Comparison of ENCODE assay signal across 16 mouse cellular contexts in the genomic region with DNA sequence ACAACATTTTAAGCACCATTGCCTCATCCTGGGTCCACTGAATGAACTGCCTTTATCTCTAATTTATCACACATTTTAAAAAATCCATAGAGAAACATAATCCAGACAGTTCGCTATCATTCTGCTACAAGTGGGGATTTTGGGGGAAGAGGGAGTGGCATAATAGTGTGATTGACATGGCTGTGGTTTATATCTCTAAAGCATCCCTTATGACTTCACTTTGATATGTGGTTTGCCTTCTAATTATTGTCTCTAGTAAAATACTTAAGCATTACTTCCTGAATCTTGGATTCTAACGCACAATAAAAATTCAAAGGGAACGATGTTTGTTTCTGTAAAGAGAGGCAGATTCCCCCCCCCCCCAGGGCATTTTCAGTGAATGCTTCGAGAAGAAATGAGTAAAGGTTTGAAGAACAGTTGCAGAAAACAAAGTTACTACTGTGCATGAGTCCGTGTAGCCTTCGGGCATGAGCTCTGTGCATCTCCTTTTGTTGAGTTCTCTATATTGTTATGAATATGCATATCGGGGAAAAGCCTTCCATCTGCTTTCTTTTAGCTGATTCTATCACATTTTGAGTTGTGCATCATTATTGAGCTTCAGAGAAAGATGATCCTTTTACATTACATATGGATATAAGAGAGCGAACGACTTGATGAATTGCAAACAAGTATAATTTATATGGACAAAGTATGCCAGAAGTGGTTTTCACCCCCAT.
"Had no signal": no experiment of that assay in that cellular context is flagged by ENCODE, and none has a peak within 500 bp of the region (broad histone marks: within the 10 kb centered on the region; RNA-seq: fewer than 3 reads in every experiment).

No protein-coding gene starts in this region.

- DNase-seq: left cerebral cortex, postnatal 4 days; lung, adult 2 months; lung, postnatal 10 days; lung, postnatal 4 days; retina, postnatal 1 day; right cerebral cortex, postnatal 4 days; spleen, adult 18-20 months; thymus, adult 2 months; thymus, postnatal 25 days had no signal

- H3K36me3 ChIP-seq: liver, embryonic 15.5 days; neural tube, embryonic 13.5 days; stomach, embryonic 15.5 days had no signal

- H3K4me3 ChIP-seq: liver, embryonic 15.5 days; megakaryocyte, embryonic 14.5 days; neural tube, embryonic 13.5 days; stomach, embryonic 15.5 days had no signal

- H3K4me2 ChIP-seq: liver, embryonic 11.5 days; liver, embryonic 15.5 days; midbrain, embryonic 11.5 days; neural tube, embryonic 13.5 days; stomach, embryonic 15.5 days had no signal

- H3K9ac ChIP-seq: liver, embryonic 15.5 days; neural tube, embryonic 13.5 days; stomach, embryonic 15.5 days had no signal

- H3K9me3 ChIP-seq: liver, embryonic 15.5 days; megakaryocyte, embryonic 14.5 days; neural tube, embryonic 13.5 days; stomach, embryonic 15.5 days had no signal

- H3K27ac ChIP-seq: liver, embryonic 15.5 days; neural tube, embryonic 13.5 days; stomach, embryonic 15.5 days had no signal

- ATAC-seq: midbrain, embryonic 16.5 days had no signal

- H3K4me1 ChIP-seq: neural tube, embryonic 13.5 days; stomach, embryonic 15.5 days had no signal

- H3K27me3 ChIP-seq: liver, embryonic 15.5 days; megakaryocyte, embryonic 14.5 days; neural tube, embryonic 13.5 days; stomach, embryonic 15.5 days had no signal
